Mouse (Mus musculus) stomach, postnatal 0 days (tissue): ENCODE results near the gene Deaf1. TPM values are rescaled to one million over a fixed set of nuclear protein-coding genes. Genes with fewer than 3 reads are reported as not detected.

ENCODE experiments used
- ATAC-seq: fragments of 200-750 bp; cut with Nextera tagmentation; 2 replicates; pipeline ENCODE4 v1.8.0; 2017; ENCODE audit not compliant: low FRiP score, low TSS enrichment
- DNase-seq: peaks from one replicate; pipeline ENCODE4 v3.0.0-alpha.2; 2016; ENCODE audit warnings: low spot score
- H3K27ac ChIP-seq: fragments of 300-500 bp; sonication (generic); replicated peaks from 2 replicates; pipeline ENCODE4 v1.5.1; 2014; ENCODE audit warnings: mild to moderate bottlenecking, control low read depth
- H3K27me3 ChIP-seq: fragments of 300-500 bp; sonication (generic); 2 replicates; pipeline ENCODE4 v1.6.1; 2014; ENCODE audit warnings: low read length; ENCODE audit not compliant: control insufficient read depth, insufficient read depth
- H3K36me3 ChIP-seq: fragments of 300-500 bp; sonication (generic); 2 replicates; pipeline ENCODE4 v1.6.1; 2014; ENCODE audit warnings: low read length, mixed read lengths; ENCODE audit not compliant: control insufficient read depth, insufficient read depth
- H3K4me1 ChIP-seq: fragments of 300-500 bp; sonication (generic); replicated peaks from 2 replicates; pipeline ENCODE4 v1.6.1; 2014; ENCODE audit warnings: antibody characterized with exemption; ENCODE audit not compliant: control insufficient read depth, insufficient read depth
- H3K4me2 ChIP-seq: fragments of 300-500 bp; sonication (generic); replicated peaks from 2 replicates; pipeline ENCODE4 v1.6.1; 2014; ENCODE audit warnings: low read depth, mild to moderate bottlenecking, control low read depth, moderate library complexity
- H3K4me3 ChIP-seq: fragments of 300-500 bp; sonication (generic); 2 replicates; pipeline ENCODE4 v1.5.1; 2014; ENCODE audit warnings: low read depth, low read length, control low read depth
- H3K9ac ChIP-seq: fragments of 300-500 bp; sonication (generic); 2 replicates; pipeline ENCODE4 v1.6.1; 2014; ENCODE audit warnings: mild to moderate bottlenecking, low read length, control low read depth, mixed read lengths
- H3K9me3 ChIP-seq: fragments of 300-500 bp; sonication (generic); 2 replicates; pipeline ENCODE4 v1.6.1; 2016; ENCODE audit warnings: low read length; ENCODE audit not compliant: control insufficient read depth
- CTCF ChIP-seq: IDR thresholded peaks from 2 replicates; pipeline ENCODE4 v1.5.1; 2016; ENCODE audit warnings: antibody characterized with exemption, low read depth, mild to moderate bottlenecking, moderate library complexity
- EP300 ChIP-seq: optimal IDR thresholded peaks from 2 replicates; pipeline ENCODE3; 2016; ENCODE audit warnings: antibody characterized with exemption
- WGBS: fragments of 180-500 bp; shearing (Covaris S2); extraction: QIAGEN DNeasy Blood & Tissue Kit; methylation state at CpG from one replicate; pipeline ENCODE4 v1.1.7; 2014; 5-methylcytosine and 5-hydroxymethylcytosine counted together
- polyA plus RNA-seq: library from polyadenylated mRNA; unstranded; fragments of >200 nt; fragmentation: Nextera tagmentation; extraction: Ambion mirVana; gene quantifications from 2 replicates; pipeline ENCODE4 v1.2.1, GENCODE M21; 2015

The Deaf1 gene
- polyA plus RNA-seq, 1 experiment from 2014 or later, result 37.6 TPM

- H3K27me3 ChIP-seq, result peaks cover 2% of the 10 kb centered on the region; the same call in 1 of the 2 replicates
- no peak overlapping the region for H3K9ac ChIP-seq
- DNase-seq, result no peak
- H3K9me3 ChIP-seq, result no peaks in the 10 kb centered on the region
- H3K4me1 ChIP-seq, result no peaks in the 10 kb centered on the region
- H3K4me3 ChIP-seq, result no peak overlapping the region
- H3K27ac ChIP-seq, result no peak overlapping the region
- WGBS, result 83% methylated on average over 3 of the region's 3 CpGs
- H3K4me2 ChIP-seq, result no peak overlapping the region
- TF ChIP-seq EP300 (no peak), CTCF (no peak)
- ATAC-seq, result no peak
- no peaks in the 10 kb centered on the region for H3K36me3 ChIP-seq
Observed at GRCm38 (mm10) chr7:141288042-141288441, 39.4 kb downstream of the Deaf1 start.

DNA sequence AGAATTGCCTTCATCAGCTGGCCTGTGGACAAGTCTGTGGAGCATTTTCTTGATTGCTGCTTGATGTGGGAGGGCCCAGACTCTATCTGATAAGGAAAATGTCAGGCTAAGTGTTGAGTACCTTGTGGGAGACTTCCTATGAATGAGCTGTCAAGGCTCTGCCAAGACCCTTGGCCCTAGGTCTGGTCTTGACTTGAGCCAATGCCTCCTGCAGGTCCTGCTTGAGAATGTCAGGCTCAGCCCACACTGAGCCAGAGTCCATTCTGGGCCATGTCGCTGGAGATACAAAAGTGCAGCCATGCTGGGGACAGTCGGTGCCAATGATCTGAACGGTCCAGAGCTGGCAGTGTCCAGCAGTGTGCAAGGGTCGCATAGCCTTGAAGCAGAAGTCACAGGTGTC lies 44.7 kb downstream of the Deaf1 start:
- 86% methylated on average over 4 of the region's 4 CpGs for WGBS
- H3K9me3 ChIP-seq, result no peaks in the 10 kb centered on the region
- DNase-seq, result no peak
- no peak for ATAC-seq
- no peak overlapping the region for H3K4me3 ChIP-seq
- no peak for TF ChIP-seq EP300
- TF ChIP-seq CTCF, result no peak
- H3K4me1 ChIP-seq, result 0 out of 2 replicates have a peak, but pooled peaks cover 3% of the 10 kb centered on the region
- H3K36me3 ChIP-seq, result no peaks in the 10 kb centered on the region
- no peak overlapping the region for H3K4me2 ChIP-seq
- H3K9ac ChIP-seq, result no peak overlapping the region
- no peaks in the 10 kb centered on the region for H3K27me3 ChIP-seq
- no peak overlapping the region for H3K27ac ChIP-seq

DNA sequence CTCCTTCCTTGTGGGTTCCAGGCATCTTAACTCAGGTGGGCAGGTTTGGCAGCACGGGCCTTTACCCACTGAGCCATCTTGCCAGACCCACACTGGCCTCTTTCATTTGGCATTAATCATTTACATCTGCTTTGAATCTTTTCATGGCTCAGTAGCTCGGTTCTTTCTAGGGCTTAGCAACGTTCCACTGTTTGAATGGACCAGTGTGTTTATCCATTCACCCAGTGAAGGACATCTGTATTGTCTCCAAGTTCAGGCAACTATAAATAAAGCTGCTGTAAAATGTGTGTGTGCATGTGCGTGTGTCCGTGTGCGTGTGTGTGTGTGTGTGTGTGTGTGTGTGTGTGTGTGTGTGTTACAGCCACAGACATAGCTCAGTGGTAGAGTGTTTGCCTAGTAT lies 46.0 kb downstream of the Deaf1 start:
- no peak for DNase-seq
- 40% methylated on average over 6 of the region's 6 CpGs for WGBS

DNA sequence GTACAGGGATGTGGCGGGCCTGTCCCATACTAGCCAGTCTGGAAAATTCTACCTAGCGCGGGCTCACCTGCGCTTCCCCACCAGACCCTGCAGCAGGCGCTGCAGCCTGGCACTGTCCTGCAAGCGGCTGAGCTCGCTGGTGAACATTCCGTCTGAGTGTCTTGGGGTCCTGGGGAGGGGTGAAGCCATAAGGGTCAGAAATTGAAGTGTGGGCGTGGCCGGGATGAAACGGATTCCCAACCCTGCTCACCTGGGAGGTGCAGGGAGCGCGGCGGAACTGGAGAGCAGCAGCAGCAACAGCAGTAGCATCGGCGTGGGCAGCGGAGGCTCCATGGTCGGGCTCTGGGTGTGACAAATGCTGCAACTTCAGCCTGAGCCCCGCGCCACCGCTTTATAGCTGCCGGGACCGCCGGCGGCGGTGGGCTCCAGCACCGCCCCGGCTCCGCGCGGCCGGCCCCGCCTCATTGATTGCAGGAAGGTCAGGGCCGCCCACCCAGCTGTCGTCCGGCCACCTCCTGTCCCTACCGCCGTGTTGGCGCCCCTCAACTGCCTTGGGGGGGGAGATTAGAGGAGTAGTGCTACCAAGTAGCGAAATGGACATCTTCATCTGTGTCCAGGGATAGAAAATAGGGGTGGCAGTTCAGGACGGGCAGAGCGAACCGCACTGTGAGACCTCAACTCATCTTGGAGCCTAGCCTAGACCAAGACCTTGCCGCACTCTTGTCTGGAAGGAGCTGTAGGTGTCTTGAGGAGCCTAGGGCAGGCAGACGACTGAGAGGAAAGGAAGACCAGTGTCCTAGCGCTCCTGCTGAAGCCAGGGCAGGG lies 48.5 kb downstream of the Deaf1 start, which contains the start of gene Sct:
Gene Sct (minus strand): TSS at position 368 of the 825 bp plus-strand sequence.
- ATAC-seq (peak; percentile 63; the same call in 1 of the 2 replicates), DNase-seq (peak; percentile 66)
- Histone ChIP-seq H3K4me2 (peak within 1 kb of the TSS; percentile 81), H3K9me3 (no peaks in the 10 kb centered on the region), H3K27me3 (no peaks in the 10 kb centered on the region), H3K27ac (no peak within 1 kb of the TSS), H3K4me1 (0 out of 2 replicates have a peak, but pooled peaks cover 3% of the 10 kb centered on the region), H3K36me3 (no peaks in the 10 kb centered on the region), H3K4me3 (peak within 1 kb of the TSS; percentile 41), H3K9ac (peak within 1 kb of the TSS; percentile 53)
- TF ChIP-seq CTCF (peak; percentile 73), EP300 (no peak)
- 4% methylated on average over 46 of the region's 46 CpGs for WGBS

More for the DNA sequence above, 46.0 kb downstream of the Deaf1 start:
- no peaks in the 10 kb centered on the region for H3K27me3 ChIP-seq
- H3K9ac ChIP-seq, result no peak overlapping the region
- H3K4me1 ChIP-seq, result 0 out of 2 replicates have a peak, but pooled peaks cover 3% of the 10 kb centered on the region
- no peaks in the 10 kb centered on the region for H3K36me3 ChIP-seq
- no peaks in the 10 kb centered on the region for H3K9me3 ChIP-seq
- TF ChIP-seq EP300, result no peak
- H3K4me3 ChIP-seq, result no peak overlapping the region
- no peak overlapping the region for H3K27ac ChIP-seq
- no peak overlapping the region for H3K4me2 ChIP-seq
- ATAC-seq, result no peak

DNA sequence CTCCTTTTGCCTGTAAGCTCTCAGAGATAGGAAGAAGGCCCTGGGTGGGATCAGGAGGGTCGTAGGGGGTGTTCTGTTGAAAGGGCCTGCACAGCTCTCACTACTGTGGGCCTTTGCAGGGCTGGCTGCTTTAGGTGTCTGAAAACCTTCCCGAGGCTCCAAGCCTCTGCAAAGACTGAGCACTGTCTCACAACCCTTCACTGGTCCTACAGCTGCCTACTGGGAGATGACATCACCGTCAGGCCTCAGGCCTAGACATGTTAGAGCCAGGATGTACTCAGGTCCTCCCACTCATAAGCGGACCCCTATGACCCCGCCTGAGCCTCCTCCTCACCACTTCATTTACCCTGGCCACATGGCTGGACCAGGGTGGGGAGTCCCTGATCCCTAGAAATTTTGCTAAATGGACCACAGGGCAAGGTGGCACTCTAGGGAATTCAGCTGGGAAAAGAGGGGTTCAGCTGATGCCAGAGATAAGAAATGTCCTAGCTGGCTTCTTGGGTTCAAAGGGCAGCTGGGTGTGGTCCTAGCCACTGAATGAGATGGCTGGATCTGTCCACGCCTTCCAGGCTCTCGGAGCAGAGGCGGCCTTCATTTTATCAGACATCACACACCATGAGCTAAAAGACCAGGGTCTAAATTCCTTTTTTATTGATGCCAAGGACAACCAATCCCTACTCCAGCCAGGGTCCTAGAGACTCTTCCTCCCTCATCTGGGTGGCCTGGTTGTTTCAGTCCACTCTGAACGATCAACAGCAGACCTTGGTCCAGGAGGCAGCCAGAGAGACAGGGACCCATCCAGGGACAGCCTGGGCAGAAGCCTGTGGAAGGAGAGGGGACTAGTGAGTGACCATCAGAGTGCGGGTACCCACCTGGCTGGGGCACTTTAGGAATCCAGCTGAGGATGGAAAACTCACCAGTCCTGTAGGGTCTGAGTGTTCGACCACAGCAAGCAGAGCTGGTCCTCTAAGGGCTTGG lies 49.5 kb downstream of the Deaf1 start:
- no peak overlapping the region for H3K9ac ChIP-seq
- no peak for TF ChIP-seq CTCF
- TF ChIP-seq EP300, result no peak
- H3K27ac ChIP-seq, result no peak overlapping the region
- no peaks in the 10 kb centered on the region for H3K27me3 ChIP-seq
- 0 out of 2 replicates have a peak, but pooled peaks cover 3% of the 10 kb centered on the region for H3K4me1 ChIP-seq
- no peak for DNase-seq
- no peak overlapping the region for H3K4me3 ChIP-seq
- H3K36me3 ChIP-seq, result no peaks in the 10 kb centered on the region
- H3K4me2 ChIP-seq, result peak overlapping the region; percentile 81; the same call in 1 of the 2 replicates
- WGBS, result 75% methylated on average over 11 of the region's 11 CpGs
- no peak for ATAC-seq
- no peaks in the 10 kb centered on the region for H3K9me3 ChIP-seq
